Mouse (Mus musculus) spleen, adult 2 months (tissue): ENCODE results near the gene Ift46.

Experiments
- CTCF ChIP-seq: fragments of 200-500 bp; IDR thresholded peaks from 2 replicates; pipeline ENCODE4 v1.5.1; 2011; ENCODE audit warnings: mild to moderate bottlenecking, inconsistent platforms; ENCODE audit not compliant: insufficient read depth, insufficient read length, insufficient replicate concordance; ENCODE audit errors: extremely low read depth
- POLR2A ChIP-seq: fragments of 200-500 bp; IDR thresholded peaks from 2 replicates; pipeline ENCODE4 v1.6.1; 2011; ENCODE audit warnings: low read depth, low read length, inconsistent platforms

GRCm38 (mm10) chr9:44832356-44832755, 64.6 kb downstream of the Ift46 start:
- TF ChIP-seq CTCF (no peak), POLR2A (no peak)
